Mouse (Mus musculus): ENCODE data around the gene Lmo7. TPM values are rescaled to one million over a fixed set of nuclear protein-coding genes. Genes with fewer than 3 reads are reported as not detected.
A peak's percentile ranks its signal among the peaks of the same experiment; 100 is the strongest.

Gene Lmo7
- polyA plus RNA-seq, 1 experiment from 2014 or later: 18.7 TPM

GRCm38 (mm10) chr14:101771756-101772155, 42.0 kb downstream of the Lmo7 start:
- ATAC-seq (replicated peaks; ENCODE audit: low FRiP score, low TSS enrichment, low read depth): no peak
- no peaks in the 10 kb centered on the region for H3K27me3 ChIP-seq (replicated peaks; ENCODE audit: control insufficient read depth, insufficient read depth, low read length)
- no peak overlapping the region for H3K9ac ChIP-seq (ENCODE audit: low read length)
- H3K27ac ChIP-seq (ENCODE audit: low read depth): no peak overlapping the region
- no peak for DNase-seq (ENCODE audit: low spot score)
- no peak overlapping the region for H3K4me2 ChIP-seq (ENCODE audit: low read length)
- WGBS: 94% methylated on average over 6 of the region's 6 CpGs
- no peaks in the 10 kb centered on the region for H3K36me3 ChIP-seq (ENCODE audit: control insufficient read depth, insufficient read depth, low read length)
- H3K4me3 ChIP-seq (ENCODE audit: low read depth, low read length): no peak overlapping the region
- H3K4me1 ChIP-seq (replicated peaks; ENCODE audit: control insufficient read depth, insufficient read depth, low read length): no peaks in the 10 kb centered on the region
- H3K9me3 ChIP-seq (ENCODE audit: control insufficient read depth, low read length): no peaks in the 10 kb centered on the region

- Histone ChIP-seq H3K36me3 (ENCODE audit: control insufficient read depth, insufficient read depth, low read length) (no peaks in the 10 kb centered on the region), H3K9me3 (ENCODE audit: control insufficient read depth, low read length) (no peaks in the 10 kb centered on the region), H3K4me3 (ENCODE audit: low read depth, low read length) (no peak overlapping the region), H3K9ac (ENCODE audit: low read length) (no peak overlapping the region), H3K4me1 (replicated peaks; ENCODE audit: control insufficient read depth, insufficient read depth, low read length) (no peaks in the 10 kb centered on the region), H3K27ac (ENCODE audit: low read depth) (no peak overlapping the region), H3K27me3 (replicated peaks; ENCODE audit: control insufficient read depth, insufficient read depth, low read length) (no peaks in the 10 kb centered on the region), H3K4me2 (ENCODE audit: low read length) (no peak overlapping the region)
- peak; percentile 58 for ATAC-seq (replicated peaks; ENCODE audit: low FRiP score, low TSS enrichment, low read depth)
- 59% methylated on average over 4 of the region's 4 CpGs for WGBS
- DNase-seq (ENCODE audit: low spot score): no peak
Measured at GRCm38 (mm10) chr14:101774631-101775030, 44.9 kb downstream of the Lmo7 start.

GRCm38 (mm10) chr14:101776296-101777128, 46.8 kb downstream of the Lmo7 start:
- no peaks in the 10 kb centered on the region for H3K36me3 ChIP-seq (ENCODE audit: control insufficient read depth, insufficient read depth, low read length)
- H3K4me1 ChIP-seq (replicated peaks; ENCODE audit: control insufficient read depth, insufficient read depth, low read length): no peaks in the 10 kb centered on the region
- no peak for ATAC-seq (replicated peaks; ENCODE audit: low FRiP score, low TSS enrichment, low read depth)
- no peak for DNase-seq (ENCODE audit: low spot score)
- no peaks in the 10 kb centered on the region for H3K9me3 ChIP-seq (ENCODE audit: control insufficient read depth, low read length)
- H3K4me3 ChIP-seq (ENCODE audit: low read depth, low read length): no peak overlapping the region
- no peak overlapping the region for H3K9ac ChIP-seq (ENCODE audit: low read length)
- WGBS: 31% methylated on average over 4 of the region's 4 CpGs
- H3K4me2 ChIP-seq (ENCODE audit: low read length): no peak overlapping the region
- H3K27me3 ChIP-seq (replicated peaks; ENCODE audit: control insufficient read depth, insufficient read depth, low read length): no peaks in the 10 kb centered on the region
- H3K27ac ChIP-seq (ENCODE audit: low read depth): no peak overlapping the region

DNA sequence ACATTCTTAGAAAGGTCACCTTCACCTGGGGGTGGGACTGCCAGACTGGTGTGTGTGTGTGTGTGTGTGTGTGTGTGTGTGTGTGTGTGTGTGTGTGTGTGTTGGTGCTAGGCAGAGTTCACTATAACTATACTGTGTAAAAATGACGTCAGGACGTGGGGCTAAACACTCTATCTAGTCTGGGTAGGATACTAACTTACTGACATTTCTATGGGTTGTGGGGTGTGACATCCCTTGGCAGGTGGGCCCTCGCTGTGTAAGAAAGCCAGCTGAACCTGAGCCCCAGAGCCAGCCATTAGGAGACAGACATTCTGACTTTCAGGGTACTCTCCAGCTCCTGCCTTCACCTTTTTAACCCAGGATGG, 47.4 kb downstream of the Lmo7 start:
- H3K9me3 ChIP-seq (ENCODE audit: control insufficient read depth, low read length): no peaks in the 10 kb centered on the region
- H3K27me3 ChIP-seq (replicated peaks; ENCODE audit: control insufficient read depth, insufficient read depth, low read length): no peaks in the 10 kb centered on the region
- no peak overlapping the region for H3K27ac ChIP-seq (ENCODE audit: low read depth)
- 49% methylated on average over 3 of the region's 3 CpGs for WGBS
- H3K4me3 ChIP-seq (ENCODE audit: low read depth, low read length): no peak overlapping the region
- no peak for ATAC-seq (replicated peaks; ENCODE audit: low FRiP score, low TSS enrichment, low read depth)
- H3K4me2 ChIP-seq (ENCODE audit: low read length): no peak overlapping the region
- no peak for DNase-seq (ENCODE audit: low spot score)
- no peaks in the 10 kb centered on the region for H3K4me1 ChIP-seq (replicated peaks; ENCODE audit: control insufficient read depth, insufficient read depth, low read length)
- H3K36me3 ChIP-seq (ENCODE audit: control insufficient read depth, insufficient read depth, low read length): no peaks in the 10 kb centered on the region
- H3K9ac ChIP-seq (ENCODE audit: low read length): no peak overlapping the region

DNA sequence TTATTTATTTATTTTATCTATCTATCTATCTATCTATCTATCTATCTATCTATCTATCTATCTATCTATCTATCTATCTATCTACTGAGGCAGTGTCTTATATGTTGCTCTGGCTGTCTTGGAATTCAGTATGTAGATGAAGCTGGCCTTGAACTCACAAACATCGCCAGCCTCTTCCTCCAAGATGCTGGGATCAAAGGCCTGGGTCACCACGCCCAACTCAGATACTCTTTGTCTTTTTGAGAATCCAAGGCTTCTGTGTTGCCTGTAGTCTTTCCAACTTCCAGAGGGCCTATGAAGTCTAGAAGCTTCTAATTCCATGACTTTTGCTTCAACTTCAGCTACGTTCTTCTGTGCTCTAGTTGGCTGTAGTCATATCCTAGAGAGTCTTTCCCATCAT, 48.7 kb downstream of the Lmo7 start:
- no peaks in the 10 kb centered on the region for H3K4me1 ChIP-seq (replicated peaks; ENCODE audit: control insufficient read depth, insufficient read depth, low read length)
- H3K4me2 ChIP-seq (ENCODE audit: low read length): no peak overlapping the region
- H3K9ac ChIP-seq (ENCODE audit: low read length): no peak overlapping the region
- H3K27me3 ChIP-seq (replicated peaks; ENCODE audit: control insufficient read depth, insufficient read depth, low read length): no peaks in the 10 kb centered on the region
- no peak overlapping the region for H3K4me3 ChIP-seq (ENCODE audit: low read depth, low read length)
- 96% methylated on average over 3 of the region's 3 CpGs for WGBS
- DNase-seq (ENCODE audit: low spot score): no peak
- H3K9me3 ChIP-seq (ENCODE audit: control insufficient read depth, low read length): no peaks in the 10 kb centered on the region
- no peaks in the 10 kb centered on the region for H3K36me3 ChIP-seq (ENCODE audit: control insufficient read depth, insufficient read depth, low read length)
- no peak for ATAC-seq (replicated peaks; ENCODE audit: low FRiP score, low TSS enrichment, low read depth)
- no peak overlapping the region for H3K27ac ChIP-seq (ENCODE audit: low read depth)

GRCm38 (mm10) chr14:101780016-101780415, 50.3 kb downstream of the Lmo7 start:
- no peaks in the 10 kb centered on the region for H3K4me1 ChIP-seq (replicated peaks; ENCODE audit: control insufficient read depth, insufficient read depth, low read length)
- DNase-seq (ENCODE audit: low spot score) (no peak), ATAC-seq (replicated peaks; ENCODE audit: low FRiP score, low TSS enrichment, low read depth) (no peak)
- no peak overlapping the region for H3K4me2 ChIP-seq (ENCODE audit: low read length)
- WGBS: 80% methylated on average over 10 of the region's 10 CpGs
- H3K4me3 ChIP-seq (ENCODE audit: low read depth, low read length): no peak overlapping the region
- H3K9ac ChIP-seq (ENCODE audit: low read length): no peak overlapping the region
- no peaks in the 10 kb centered on the region for H3K36me3 ChIP-seq (ENCODE audit: control insufficient read depth, insufficient read depth, low read length)
- H3K27ac ChIP-seq (ENCODE audit: low read depth): no peak overlapping the region
- no peaks in the 10 kb centered on the region for H3K9me3 ChIP-seq (ENCODE audit: control insufficient read depth, low read length)
- H3K27me3 ChIP-seq (replicated peaks; ENCODE audit: control insufficient read depth, insufficient read depth, low read length): no peaks in the 10 kb centered on the region

- Histone ChIP-seq H3K27ac (ENCODE audit: low read depth) (no peak overlapping the region), H3K4me3 (ENCODE audit: low read depth, low read length) (no peak overlapping the region), H3K4me2 (ENCODE audit: low read length) (no peak overlapping the region), H3K36me3 (ENCODE audit: control insufficient read depth, insufficient read depth, low read length) (no peaks in the 10 kb centered on the region), H3K9ac (ENCODE audit: low read length) (no peak overlapping the region), H3K4me1 (replicated peaks; ENCODE audit: control insufficient read depth, insufficient read depth, low read length) (no peaks in the 10 kb centered on the region), H3K9me3 (ENCODE audit: control insufficient read depth, low read length) (no peaks in the 10 kb centered on the region), H3K27me3 (replicated peaks; ENCODE audit: control insufficient read depth, insufficient read depth, low read length) (no peaks in the 10 kb centered on the region)
- ATAC-seq (replicated peaks; ENCODE audit: low FRiP score, low TSS enrichment, low read depth) (0 out of 2 replicates have a peak, but pooled peaks have one; percentile 41), DNase-seq (ENCODE audit: low spot score) (no peak)
- 64% methylated on average over 11 of the region's 11 CpGs for WGBS
Measured at GRCm38 (mm10) chr14:101781219-101781618, 51.5 kb downstream of the Lmo7 start.

DNA sequence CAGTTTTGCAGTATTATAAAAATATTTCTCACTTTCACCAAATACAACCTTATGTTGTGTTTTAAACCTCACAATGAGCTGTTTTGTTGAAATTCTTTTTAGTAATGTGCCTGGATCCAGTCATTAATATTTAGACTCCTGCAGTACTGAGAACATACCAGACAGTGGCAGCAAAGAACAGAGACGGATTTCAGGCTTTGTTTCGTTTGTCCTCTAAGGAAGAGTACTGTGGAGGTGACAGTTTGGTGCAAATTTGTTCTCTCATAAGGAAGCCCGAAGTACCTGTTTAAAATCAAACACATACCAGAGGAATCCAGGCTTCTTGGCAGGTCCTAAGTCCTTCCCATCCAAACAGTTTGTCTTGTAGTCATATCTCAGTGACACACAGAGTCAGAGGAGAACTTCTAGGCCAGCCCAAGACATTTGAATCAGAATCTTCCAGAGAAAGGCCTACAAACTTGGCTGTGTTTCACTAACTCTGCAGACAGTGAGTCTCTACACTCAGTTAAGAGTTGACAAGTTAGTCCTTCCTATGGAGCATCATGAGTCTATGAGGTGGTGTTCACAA, 52.3 kb downstream of the Lmo7 start:
- ATAC-seq (replicated peaks; ENCODE audit: low FRiP score, low TSS enrichment, low read depth): peak; percentile 58; the same call in 1 of the 2 replicates
- peak; percentile 60 for DNase-seq (ENCODE audit: low spot score)
- Histone ChIP-seq H3K9ac (ENCODE audit: low read length) (no peak overlapping the region), H3K4me3 (ENCODE audit: low read depth, low read length) (no peak overlapping the region), H3K36me3 (ENCODE audit: control insufficient read depth, insufficient read depth, low read length) (no peaks in the 10 kb centered on the region), H3K27ac (ENCODE audit: low read depth) (no peak overlapping the region), H3K27me3 (replicated peaks; ENCODE audit: control insufficient read depth, insufficient read depth, low read length) (no peaks in the 10 kb centered on the region), H3K9me3 (ENCODE audit: control insufficient read depth, low read length) (no peaks in the 10 kb centered on the region), H3K4me2 (ENCODE audit: low read length) (no peak overlapping the region), H3K4me1 (replicated peaks; ENCODE audit: control insufficient read depth, insufficient read depth, low read length) (no peaks in the 10 kb centered on the region)
- 16% methylated on average over 3 of the region's 3 CpGs for WGBS

All from intestine, embryonic 14.5 days (tissue).